Mouse (Mus musculus) heart, postnatal 0 days (tissue): ENCODE results near the gene Rnf19b. TPM values are rescaled to one million over a fixed set of nuclear protein-coding genes. Genes with fewer than 3 reads are reported as not detected.

ENCODE experiments used
- ATAC-seq: fragments of 200-750 bp; cut with Nextera tagmentation; 2 replicates; pipeline ENCODE4 v1.8.0; 2017; ENCODE audit warnings: low read depth, moderate number of reproducible peaks, moderate library complexity; ENCODE audit not compliant: insufficient read depth
- DNase-seq: peaks from one replicate; pipeline ENCODE4 v3.0.0-alpha.2; 2016; ENCODE audit warnings: low spot score
- H3K27ac ChIP-seq: fragments of 300-500 bp; sonication (generic); 2 replicates; pipeline ENCODE4 v1.5.1; 2014; ENCODE audit warnings: low read depth, mild to moderate bottlenecking
- H3K27me3 ChIP-seq: fragments of 300-500 bp; sonication (generic); 2 replicates; pipeline ENCODE4 v1.6.1; 2014; ENCODE audit warnings: low read length, mixed read lengths; ENCODE audit not compliant: control insufficient read depth, insufficient read depth
- H3K36me3 ChIP-seq: fragments of 300-500 bp; sonication (generic); replicated peaks from 2 replicates; pipeline ENCODE4 v1.6.1; 2014; ENCODE audit warnings: low read length, mixed read lengths; ENCODE audit not compliant: control insufficient read depth, insufficient read depth
- H3K4me1 ChIP-seq: fragments of 300-500 bp; sonication (generic); 2 replicates; pipeline ENCODE4 v1.6.1; 2014; ENCODE audit warnings: antibody characterized with exemption; ENCODE audit not compliant: control insufficient read depth, insufficient read depth
- H3K4me2 ChIP-seq: fragments of 300-500 bp; sonication (generic); 2 replicates; pipeline ENCODE4 v1.6.1; 2014; ENCODE audit warnings: low read depth, mild to moderate bottlenecking, low read length, moderate library complexity
- H3K4me3 ChIP-seq: fragments of 300-500 bp; sonication (generic); 2 replicates; pipeline ENCODE4 v1.5.1; 2014; ENCODE audit warnings: low read depth, low read length
- H3K9ac ChIP-seq: fragments of 300-500 bp; sonication (generic); replicated peaks from 2 replicates; pipeline ENCODE4 v1.6.1; 2014; ENCODE audit warnings: low read depth, low read length, mixed read lengths
- H3K9me3 ChIP-seq: fragments of 300-500 bp; sonication (generic); replicated peaks from 2 replicates; pipeline ENCODE4 v1.6.1; 2016; ENCODE audit warnings: low read length; ENCODE audit not compliant: control insufficient read depth
- CTCF ChIP-seq: IDR thresholded peaks from 2 replicates; pipeline ENCODE4 v1.5.1; 2016; ENCODE audit warnings: antibody characterized with exemption, control low read depth, low read depth
- EP300 ChIP-seq: IDR thresholded peaks from 2 replicates; pipeline ENCODE4 v1.6.1; 2016; ENCODE audit warnings: antibody characterized with exemption, low read depth
- WGBS: fragments of 180-500 bp; shearing (Covaris S2); extraction: QIAGEN DNeasy Blood & Tissue Kit; methylation state at CpG from one replicate; pipeline ENCODE4 v1.1.7; 2014; 5-methylcytosine and 5-hydroxymethylcytosine counted together
- polyA plus RNA-seq: library from polyadenylated mRNA; unstranded; fragments of >200 nt; fragmentation: Nextera tagmentation; extraction: Ambion mirVana; gene quantifications from 2 replicates; pipeline ENCODE4 v1.2.1, GENCODE M21; 2015
- total RNA-seq: library from RNA; depleted of rRNA; stranded (reverse); fragments of >200 nt; gene quantifications from 2 replicates; pipeline ENCODE4 v1.2.3, GENCODE M21; 2014; ENCODE audit warnings: low replicate concordance

Rnf19b gene
- total and polyA plus RNA-seq, 2 experiments from 2014 or later = 7.2 to 46.0 TPM

- no peak for DNase-seq
- 76% methylated on average over 7 of the region's 7 CpGs for WGBS
Measured at GRCm38 (mm10) chr4:129097006-129097405, 38.9 kb downstream of the Rnf19b start.

GRCm38 (mm10) chr4:129102133-129102829, 44.2 kb downstream of the Rnf19b start:
- WGBS = 65% methylated on average over 14 of the region's 14 CpGs
- H3K4me3 ChIP-seq = no peak overlapping the region
- no peak for ATAC-seq
- peaks cover 42% of the 10 kb centered on the region for H3K27me3 ChIP-seq
- H3K27ac ChIP-seq = no peak overlapping the region
- H3K9me3 ChIP-seq = no peaks in the 10 kb centered on the region
- no peak for TF ChIP-seq EP300
- TF ChIP-seq CTCF = no peak
- DNase-seq = no peak
- H3K36me3 ChIP-seq = no peaks in the 10 kb centered on the region
- H3K4me1 ChIP-seq = no peaks in the 10 kb centered on the region
- H3K9ac ChIP-seq = no peak overlapping the region
- H3K4me2 ChIP-seq = no peak overlapping the region

More at GRCm38 (mm10) chr4:129097006-129097405, 38.9 kb downstream of the Rnf19b start:
- Histone ChIP-seq H3K27me3 (peaks cover 5% of the 10 kb centered on the region; the same call in 1 of the 2 replicates), H3K27ac (no peak overlapping the region), H3K4me3 (no peak overlapping the region), H3K9ac (no peak overlapping the region), H3K4me2 (no peak overlapping the region), H3K9me3 (no peaks in the 10 kb centered on the region), H3K4me1 (no peaks in the 10 kb centered on the region), H3K36me3 (no peaks in the 10 kb centered on the region)
- TF ChIP-seq EP300 (no peak), CTCF (no peak)
- ATAC-seq = no peak

- Histone ChIP-seq H3K4me1 (no peaks in the 10 kb centered on the region), H3K9me3 (no peaks in the 10 kb centered on the region), H3K36me3 (no peaks in the 10 kb centered on the region), H3K27ac (no peak within 1 kb of the TSS), H3K9ac (no peak within 1 kb of the TSS), H3K4me2 (peak within 1 kb of the TSS; percentile 38), H3K4me3 (peak within 1 kb of the TSS; percentile 16; the same call in 1 of the 2 replicates), H3K27me3 (peaks cover 47% of the 10 kb centered on the region)
- ATAC-seq = no peak
- DNase-seq = no peak
- 3% methylated on average over 40 of the region's 40 CpGs for WGBS
- no peak for TF ChIP-seq EP300
- no peak for TF ChIP-seq CTCF
Measured at GRCm38 (mm10) chr4:129105356-129105755, 47.3 kb downstream of the Rnf19b start, which contains the start of gene Tmem54. Gene Tmem54 (plus strand): TSS chr4:129105548.

- TF ChIP-seq EP300 (no peak), CTCF (no peak)
- DNase-seq (no peak), ATAC-seq (no peak)
- Histone ChIP-seq H3K36me3 (no peaks in the 10 kb centered on the region), H3K4me2 (no peak overlapping the region), H3K27me3 (peaks cover 47% of the 10 kb centered on the region), H3K27ac (no peak overlapping the region), H3K9me3 (no peaks in the 10 kb centered on the region), H3K4me3 (no peak overlapping the region), H3K9ac (no peak overlapping the region), H3K4me1 (no peaks in the 10 kb centered on the region)
- WGBS = 23% methylated on average over 9 of the region's 9 CpGs
Measured at GRCm38 (mm10) chr4:129106073-129106472, 48.0 kb downstream of the Rnf19b start.

- H3K4me1 ChIP-seq = no peaks in the 10 kb centered on the region
- no peak overlapping the region for H3K4me3 ChIP-seq
- ATAC-seq = no peak
- H3K36me3 ChIP-seq = no peaks in the 10 kb centered on the region
- no peak overlapping the region for H3K4me2 ChIP-seq
- no peak overlapping the region for H3K9ac ChIP-seq
- TF ChIP-seq EP300 (no peak), CTCF (no peak)
- peaks cover 47% of the 10 kb centered on the region for H3K27me3 ChIP-seq
- WGBS = 60% methylated on average over 10 of the region's 10 CpGs
- H3K27ac ChIP-seq = no peak overlapping the region
- H3K9me3 ChIP-seq = no peaks in the 10 kb centered on the region
- no peak for DNase-seq
Measured at GRCm38 (mm10) chr4:129107348-129107899, 49.4 kb downstream of the Rnf19b start.
